Comparison of ENCODE assay signal across 8 mouse cellular contexts in the genomic region with DNA sequence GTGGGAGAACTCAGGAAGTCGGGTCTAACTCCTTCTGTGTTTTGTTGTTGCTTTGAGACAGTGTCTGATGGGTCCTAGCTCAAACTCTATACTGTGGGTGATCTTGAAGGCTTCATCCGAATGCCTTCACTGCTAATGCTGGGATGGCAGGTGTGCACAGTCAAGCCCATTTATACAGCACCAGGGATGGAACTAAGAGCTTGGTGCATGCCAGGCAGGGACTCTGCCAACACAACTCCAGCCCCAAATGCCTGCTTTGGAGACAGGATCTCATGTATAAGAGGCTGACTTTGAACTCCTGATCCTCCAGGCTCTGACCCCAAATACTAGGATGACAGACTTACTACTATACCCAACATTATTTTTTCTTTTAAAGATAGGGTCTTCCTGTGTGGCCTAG. TPM values are rescaled to one million over a fixed set of nuclear protein-coding genes. Genes with fewer than 3 reads are reported as not detected.
DNase-seq lines count a peak whose midpoint lies in the region; ATAC-seq and TF ChIP-seq lines count a peak whose summit lies in the region.

No protein-coding gene starts in this region.

- intact Hi-C loops in heart, postnatal 36 days (cut with DNase I) = no loop called here

- H3K4me2 ChIP-seq in heart, embryonic 12.5 days = peak overlapping the region; percentile 88
- H3K4me2 ChIP-seq in forebrain, postnatal 0 days (ENCODE audit: low read depth) = peak overlapping the region; percentile 94
- H3K4me2 ChIP-seq in liver, embryonic 16.5 days (ENCODE audit: low read depth, low read length) = peak overlapping the region; percentile 87

- no peak overlapping the region for H3K27ac ChIP-seq in heart, embryonic 12.5 days (ENCODE audit: poor library complexity, severe bottlenecking)
- H3K27ac ChIP-seq in ES-E14 (ENCODE audit: insufficient read depth, low read depth, low read length, poor library complexity, severe bottlenecking) = no peak overlapping the region
- H3K27ac ChIP-seq in forebrain, postnatal 0 days (ENCODE audit: low read depth, low read length) = peak overlapping the region; percentile 92; the same call in 1 of the 2 replicates
- H3K27ac ChIP-seq in liver, embryonic 16.5 days (ENCODE audit: low read length) = peak overlapping the region; percentile 94

- H3K9me3 ChIP-seq in heart, embryonic 12.5 days (replicated peaks) = no peaks in the 10 kb centered on the region
- no peaks in the 10 kb centered on the region for H3K9me3 ChIP-seq in ES-E14 (ENCODE audit: control insufficient read depth, insufficient read depth, low read depth, low read length)
- H3K9me3 ChIP-seq in forebrain, postnatal 0 days (ENCODE audit: low read length) = no peaks in the 10 kb centered on the region
- H3K9me3 ChIP-seq in liver, embryonic 16.5 days (replicated peaks; ENCODE audit: control insufficient read depth, low read length) = no peaks in the 10 kb centered on the region

- in situ Hi-C loops in ES-E14 (cut with MboI; ENCODE audit: low sequenced_read_pairs in 2 of 2, unreplicated experiment in 2 of 2) = no loop called here

- 36% methylated on average over 2 of the region's 2 CpGs for WGBS in heart, embryonic 12.5 days
- 39% methylated on average over 2 of the region's 2 CpGs for WGBS in forebrain, postnatal 0 days
- WGBS in liver, embryonic 16.5 days (ENCODE audit: insufficient replicate concordance) = 30% methylated on average over 2 of the region's 2 CpGs

- H3K36me3 ChIP-seq in heart, embryonic 12.5 days = peaks cover 31% of the 10 kb centered on the region
- peaks cover 18% of the 10 kb centered on the region for H3K36me3 ChIP-seq in ES-E14 (ENCODE audit: control insufficient read depth, insufficient read depth, low read length, poor library complexity, severe bottlenecking)
- peaks cover 25% of the 10 kb centered on the region for H3K36me3 ChIP-seq in forebrain, postnatal 0 days (ENCODE audit: insufficient read depth)
- H3K36me3 ChIP-seq in liver, embryonic 16.5 days (ENCODE audit: control insufficient read depth, insufficient read depth) = peaks cover 9% of the 10 kb centered on the region

- peak overlapping the region; percentile 93 for H3K9ac ChIP-seq in heart, embryonic 12.5 days
- peak overlapping the region; percentile 91; the same call in 1 of the 2 replicates for H3K9ac ChIP-seq in ES-E14 (ENCODE audit: insufficient read depth, low read depth, low read length, poor library complexity, severe bottlenecking)
- H3K9ac ChIP-seq in forebrain, postnatal 0 days = peak overlapping the region; percentile 67
- H3K9ac ChIP-seq in liver, embryonic 16.5 days (ENCODE audit: low read depth, low read length) = peak overlapping the region; percentile 91

- H3K27me3 ChIP-seq in heart, embryonic 12.5 days (replicated peaks) = no peaks in the 10 kb centered on the region
- no peaks in the 10 kb centered on the region for H3K27me3 ChIP-seq in forebrain, postnatal 0 days (ENCODE audit: insufficient read depth, low read length)
- no peaks in the 10 kb centered on the region for H3K27me3 ChIP-seq in liver, embryonic 16.5 days (ENCODE audit: control insufficient read depth, insufficient read depth, low read depth, low read length)

- peak overlapping the region; percentile 79 for H3K4me3 ChIP-seq in heart, embryonic 12.5 days
- H3K4me3 ChIP-seq in ES-E14 (ENCODE audit: insufficient read depth in 1 of 2, low read depth in 1 of 2, low read length in 2 of 2, poor library complexity in 1 of 2, severe bottlenecking in 1 of 2) = peak overlapping the region; percentile 67 to 80
- peak overlapping the region; percentile 63 for H3K4me3 ChIP-seq in forebrain, postnatal 0 days (ENCODE audit: low read depth, low read length)
- H3K4me3 ChIP-seq in liver, embryonic 16.5 days (ENCODE audit: low read depth, low read length) = peak overlapping the region; percentile 88

- no peak for DNase-seq in heart, postnatal 36 days
- DNase-seq in ES-E14 (ENCODE audit: low read depth, low spot score) = no peak
- DNase-seq in forebrain, postnatal 0 days = no peak
- no peak for DNase-seq in adrenal gland, adult 2 months
- DNase-seq in adrenal gland, postnatal 4 days (ENCODE audit: low spot score in 2 of 2) = no peak
- DNase-seq in layer of hippocampus, postnatal 14 days (ENCODE audit: low spot score in 2 of 2) = no peak

- peaks cover 36% of the 10 kb centered on the region for H3K4me1 ChIP-seq in heart, embryonic 12.5 days (replicated peaks)
- H3K4me1 ChIP-seq in ES-E14 (ENCODE audit: control insufficient read depth in 2 of 2, insufficient read depth in 2 of 2, low read length in 2 of 2, poor library complexity in 1 of 2) = peaks cover 0 to 5% of the 10 kb centered on the region in 2 experiments; a peak in 2 of 4 replicates
- 0 out of 2 replicates have a peak, but pooled peaks cover 13% of the 10 kb centered on the region for H3K4me1 ChIP-seq in forebrain, postnatal 0 days (ENCODE audit: insufficient read depth)
- H3K4me1 ChIP-seq in liver, embryonic 16.5 days (ENCODE audit: control insufficient read depth, low read depth, low read length) = peaks cover 33% of the 10 kb centered on the region

- no peak for ATAC-seq in heart, embryonic 12.5 days (ENCODE audit: insufficient number of reproducible peaks, low FRiP score)
- no peak for ATAC-seq in forebrain, postnatal 0 days
- no peak for ATAC-seq in liver, embryonic 16.5 days (ENCODE audit: low read depth)

- no peak for TF ChIP-seq CTCF in forebrain, postnatal 0 days (IDR thresholded peaks at IDR 0.05; ENCODE audit: low read depth)

TF ChIP-seq in ES-E14, 5 proteins besides CTCF, POLR2A, EP300 and RAD21 (continues in another document):
- TF ChIP-seq MAFK (IDR thresholded peaks at IDR 0.05; ENCODE audit: insufficient read depth, low read depth, low read length) (no peak), HCFC1 (IDR thresholded peaks at IDR 0.05; ENCODE audit: borderline replicate concordance, insufficient read depth, low read length) (no peak), CHD2 (IDR thresholded peaks at IDR 0.05; ENCODE audit: low read depth, low read length) (no peak)

RNA-seq across cellular contexts. Expression of a gene that starts 1.1 kb away (rescaled TPM):
- 438 and 454 TPM in 2 replicates for polyA plus RNA-seq in heart, embryonic 12.5 days (2016; fragmentation: Nextera tagmentation; extraction: Ambion mirVana)
- 100 to 1,000 TPM; 962 to 997 TPM for total RNA-seq in heart, postnatal 36 days (2021)
- 205 and 290 TPM in 2 replicates for total RNA-seq in ES-E14 (2012; rRNA removed)
- 162 and 212 TPM in 2 replicates for total RNA-seq in forebrain, postnatal 0 days (2014; rRNA removed)
- 343 and 394 TPM in 2 replicates for polyA plus RNA-seq in forebrain, postnatal 0 days (2015; fragmentation: Nextera tagmentation; extraction: Ambion mirVana)
- 220 and 223 TPM in 2 replicates for polyA plus RNA-seq in liver, embryonic 16.5 days (2015; fragmentation: Nextera tagmentation; extraction: Ambion mirVana)
- 100 to 1,000 TPM; 295 to 337 TPM for total RNA-seq in adrenal gland, adult 2 months (2021)
- polyA plus RNA-seq in adrenal gland, adult 2 months (2012; rRNA removed) = 1,122 and 1,204 TPM in 2 replicates
- total RNA-seq in adrenal gland, postnatal 4 days (2021) = 100 to 1,000 TPM; 208 to 225 TPM
- total RNA-seq in layer of hippocampus, postnatal 14 days (2021) = 100 to 1,000 TPM; 169 to 175 TPM

RNA-seq across cellular contexts. Expression of a gene that starts 10.8 kb away (rescaled TPM):
- 55.5 and 58.9 TPM in 2 replicates for polyA plus RNA-seq in heart, embryonic 12.5 days (2016; fragmentation: Nextera tagmentation; extraction: Ambion mirVana)
- 10 to 100 TPM in 1 of 2 experiments, 1 to 10 TPM in 1; 8.9 to 12.0 TPM for total RNA-seq in heart, postnatal 36 days (2021)
- 2.9 and 3.0 TPM in 2 replicates for total RNA-seq in ES-E14 (2012; rRNA removed)
- 15.2 and 18.2 TPM in 2 replicates for total RNA-seq in forebrain, postnatal 0 days (2014; rRNA removed)
- 20.8 and 21.8 TPM in 2 replicates for polyA plus RNA-seq in forebrain, postnatal 0 days (2015; fragmentation: Nextera tagmentation; extraction: Ambion mirVana)
- 138 and 166 TPM in 2 replicates for polyA plus RNA-seq in liver, embryonic 16.5 days (2015; fragmentation: Nextera tagmentation; extraction: Ambion mirVana)
- total RNA-seq in adrenal gland, adult 2 months (2021) = 100 to 1,000 TPM; 246 to 281 TPM
- polyA plus RNA-seq in adrenal gland, adult 2 months (2012; rRNA removed) = 820 and 833 TPM in 2 replicates
- 100 to 1,000 TPM; 181 to 214 TPM for total RNA-seq in adrenal gland, postnatal 4 days (2021)
- 10 to 100 TPM; 39.9 to 43.7 TPM for total RNA-seq in layer of hippocampus, postnatal 14 days (2021)

RNA-seq across cellular contexts. Expression of a gene that starts 11.2 kb away (rescaled TPM):
- 37.4 and 41.9 TPM in 2 replicates for polyA plus RNA-seq in heart, embryonic 12.5 days (2016; fragmentation: Nextera tagmentation; extraction: Ambion mirVana)
- 10 to 100 TPM; 57.7 to 58.5 TPM for total RNA-seq in heart, postnatal 36 days (2021)
- 121 and 154 TPM in 2 replicates for total RNA-seq in ES-E14 (2012; rRNA removed)
- total RNA-seq in forebrain, postnatal 0 days (2014; rRNA removed) = 120 and 122 TPM in 2 replicates
- 42.4 and 46.1 TPM in 2 replicates for polyA plus RNA-seq in forebrain, postnatal 0 days (2015; fragmentation: Nextera tagmentation; extraction: Ambion mirVana)
- 21.1 and 21.3 TPM in 2 replicates for polyA plus RNA-seq in liver, embryonic 16.5 days (2015; fragmentation: Nextera tagmentation; extraction: Ambion mirVana)
- total RNA-seq in adrenal gland, adult 2 months (2021) = 100 to 1,000 TPM in 1 of 2 experiments, 10 to 100 TPM in 1; 72.1 to 101 TPM
- 102 and 119 TPM in 2 replicates for polyA plus RNA-seq in adrenal gland, adult 2 months (2012; rRNA removed)
- total RNA-seq in adrenal gland, postnatal 4 days (2021) = 100 to 1,000 TPM; 180 to 181 TPM
- 10 to 100 TPM; 83.0 to 93.6 TPM for total RNA-seq in layer of hippocampus, postnatal 14 days (2021)

RNA-seq across cellular contexts. Expression of a gene that starts 23.8 kb away (rescaled TPM):
- 43.0 and 45.9 TPM in 2 replicates for polyA plus RNA-seq in heart, embryonic 12.5 days (2016; fragmentation: Nextera tagmentation; extraction: Ambion mirVana)
- total RNA-seq in heart, postnatal 36 days (2021) = 10 to 100 TPM; 13.1 to 15.3 TPM
- 80.8 and 115 TPM in 2 replicates for total RNA-seq in ES-E14 (2012; rRNA removed)
- 57.6 and 60.7 TPM in 2 replicates for total RNA-seq in forebrain, postnatal 0 days (2014; rRNA removed)
- polyA plus RNA-seq in forebrain, postnatal 0 days (2015; fragmentation: Nextera tagmentation; extraction: Ambion mirVana) = 41.1 and 50.4 TPM in 2 replicates
- 14.6 and 14.8 TPM in 2 replicates for polyA plus RNA-seq in liver, embryonic 16.5 days (2015; fragmentation: Nextera tagmentation; extraction: Ambion mirVana)
- 10 to 100 TPM; 13.5 to 24.4 TPM for total RNA-seq in adrenal gland, adult 2 months (2021)
- 23.0 and 24.6 TPM in 2 replicates for polyA plus RNA-seq in adrenal gland, adult 2 months (2012; rRNA removed)
- 10 to 100 TPM; 48.9 to 50.4 TPM for total RNA-seq in adrenal gland, postnatal 4 days (2021)
- 10 to 100 TPM; 34.4 to 43.7 TPM for total RNA-seq in layer of hippocampus, postnatal 14 days (2021)

RNA-seq across cellular contexts. Expression of a gene that starts 42.2 kb away (rescaled TPM):
- 577 and 591 TPM in 2 replicates for polyA plus RNA-seq in heart, embryonic 12.5 days (2016; fragmentation: Nextera tagmentation; extraction: Ambion mirVana)
- 100 to 1,000 TPM; 748 to 777 TPM for total RNA-seq in heart, postnatal 36 days (2021)
- total RNA-seq in ES-E14 (2012; rRNA removed) = 2,505 and 2,820 TPM in 2 replicates
- total RNA-seq in forebrain, postnatal 0 days (2014; rRNA removed) = 1,181 and 1,718 TPM in 2 replicates
- 681 and 897 TPM in 2 replicates for polyA plus RNA-seq in forebrain, postnatal 0 days (2015; fragmentation: Nextera tagmentation; extraction: Ambion mirVana)
- polyA plus RNA-seq in liver, embryonic 16.5 days (2015; fragmentation: Nextera tagmentation; extraction: Ambion mirVana) = 460 and 501 TPM in 2 replicates
- total RNA-seq in adrenal gland, adult 2 months (2021) = 1,000 to 10,000 TPM; 1,320 to 1,332 TPM
- polyA plus RNA-seq in adrenal gland, adult 2 months (2012; rRNA removed) = 1,020 and 1,031 TPM in 2 replicates
- total RNA-seq in adrenal gland, postnatal 4 days (2021) = 1,000 to 10,000 TPM; 1,413 to 1,504 TPM
- total RNA-seq in layer of hippocampus, postnatal 14 days (2021) = 100 to 1,000 TPM; 727 to 762 TPM

Comparison
In these comparisons a context has a peak if more than half of its experiments do, and no peak if none do; other contexts are left out.
1. H3K27ac ChIP-seq: peak in forebrain, postnatal 0 days (single experiment) and liver, embryonic 16.5 days (single experiment); none in heart, embryonic 12.5 days (single experiment) and ES-E14 (single experiment).
2. Peak in every context shown above with its lines, with median percentiles within 50 percentile points of each other: H3K4me2 ChIP-seq, H3K4me3 ChIP-seq and H3K9ac ChIP-seq.